Mouse (Mus musculus): ENCODE results near the gene Jarid2. TPM values are rescaled to one million over a fixed set of nuclear protein-coding genes. Genes with fewer than 3 reads are reported as not detected.

Jarid2 gene
- polyA plus RNA-seq, 1 experiment from 2014 or later: 18.0 TPM

DNA sequence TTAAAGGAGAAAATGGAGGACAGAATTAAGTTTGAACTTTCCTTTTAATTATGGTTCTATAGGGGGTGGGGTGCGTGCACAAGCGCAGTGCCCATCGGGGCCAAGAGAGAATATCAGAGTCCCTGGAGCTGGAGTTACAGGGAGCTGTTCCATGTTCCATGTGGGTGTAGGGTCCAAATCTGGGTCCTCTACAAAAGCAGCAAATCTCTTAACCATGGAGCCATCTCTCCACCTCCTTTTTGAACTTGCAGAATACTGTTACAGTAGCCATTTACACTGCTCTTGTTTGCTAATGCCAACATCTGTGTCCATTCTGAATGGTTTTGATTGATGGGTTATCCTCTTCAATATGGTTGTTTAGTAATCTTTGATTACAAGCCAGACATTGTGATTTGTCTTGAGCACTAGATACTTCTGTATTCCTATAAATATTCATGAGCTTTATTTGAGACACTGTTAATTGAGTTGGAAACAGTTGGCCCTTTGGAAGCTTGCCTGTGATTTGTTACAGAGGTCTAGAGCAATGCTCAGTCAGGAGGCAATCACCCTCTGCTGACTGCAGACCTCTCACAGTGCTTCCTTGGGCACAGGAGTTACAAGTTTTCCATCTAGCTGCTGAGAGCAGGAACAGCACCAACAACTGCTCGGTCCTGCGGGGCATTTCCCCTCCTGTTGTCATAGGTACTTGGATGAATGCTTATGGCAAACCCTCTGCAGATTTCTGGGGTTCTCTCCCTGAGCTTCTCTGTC lies 231.4 kb downstream of the Jarid2 start:
- Histone ChIP-seq H3K4me1 (no peaks in the 10 kb centered on the region), H3K27me3 (replicated peaks) (no peaks in the 10 kb centered on the region), H3K9ac (no peak overlapping the region), H3K36me3 (peaks cover 11% of the 10 kb centered on the region), H3K4me3 (no peak overlapping the region), H3K27ac (no peak overlapping the region), H3K9me3 (replicated peaks) (no peaks in the 10 kb centered on the region), H3K4me2 (no peak overlapping the region)
- no peak for ATAC-seq
- 74% methylated on average over 5 of the region's 5 CpGs for WGBS (ENCODE audit: insufficient replicate concordance)

Measured in liver, embryonic 12.5 days (tissue).